Mouse (Mus musculus): ENCODE measurements at regions not wholly inside any gene's neighbourhood (a gene's known extent, or its start where the extent isn't known, plus 50 kb on each side); places are given as distances from the start of the nearest gene placed in this dataset.

GRCm38 (mm10) chr1:137571905-137572865, 603.3 kb downstream of the Ptprc start:
- no peak for DNase-seq (ENCODE audit: low read depth, low spot score)

GRCm38 (mm10) chr1:137571190-137571904, 604.2 kb downstream of the Ptprc start:
- no peak for DNase-seq (ENCODE audit: low read depth, low spot score)

- DNase-seq (ENCODE audit: low read depth, low spot score), result no peak
Measured at GRCm38 (mm10) chr1:137567526-137567925, 607.3 kb upstream of the Nr5a2 start.

GRCm38 (mm10) chr1:137565573-137566048, 605.4 kb upstream of the Nr5a2 start:
- no peak for DNase-seq (ENCODE audit: low read depth, low spot score)

GRCm38 (mm10) chr1:137561686-137562085, 601.4 kb upstream of the Nr5a2 start:
- no peak for DNase-seq (ENCODE audit: low read depth, low spot score)

- DNase-seq (ENCODE audit: low read depth, low spot score), result no peak
Measured at GRCm38 (mm10) chr1:137560389-137561268, 600.4 kb upstream of the Nr5a2 start.

GRCm38 (mm10) chr1:137549659-137550058, 589.4 kb upstream of the Nr5a2 start:
- no peak for DNase-seq (ENCODE audit: low read depth, low spot score)

GRCm38 (mm10) chr1:137545666-137546065, 585.4 kb upstream of the Nr5a2 start:
- no peak for DNase-seq (ENCODE audit: low read depth, low spot score)

- no peak for DNase-seq (ENCODE audit: low read depth, low spot score)
Measured at GRCm38 (mm10) chr1:137543828-137544227, 583.6 kb upstream of the Nr5a2 start.

GRCm38 (mm10) chr1:137541453-137541852, 581.2 kb upstream of the Nr5a2 start:
- DNase-seq (ENCODE audit: low read depth, low spot score), result no peak

GRCm38 (mm10) chr1:137539424-137540116, 579.3 kb upstream of the Nr5a2 start:
- DNase-seq (ENCODE audit: low read depth, low spot score), result no peak

- no peak for DNase-seq (ENCODE audit: low read depth, low spot score)
Measured at GRCm38 (mm10) chr1:137514750-137515149, 554.5 kb upstream of the Nr5a2 start.

GRCm38 (mm10) chr1:137503704-137504422, 543.6 kb upstream of the Nr5a2 start:
- no peak for DNase-seq (ENCODE audit: low read depth, low spot score)

GRCm38 (mm10) chr1:137488226-137488625, 528.0 kb upstream of the Nr5a2 start:
- no peak for DNase-seq (ENCODE audit: low read depth, low spot score)

- DNase-seq (ENCODE audit: low read depth, low spot score), result no peak
Measured at GRCm38 (mm10) chr1:137478459-137478858, 518.2 kb upstream of the Nr5a2 start.

- no peak for DNase-seq (ENCODE audit: low read depth, low spot score)
Measured at GRCm38 (mm10) chr1:137477239-137477638, 517.0 kb upstream of the Nr5a2 start.

- DNase-seq (ENCODE audit: low read depth, low spot score), result no peak
Measured at GRCm38 (mm10) chr1:137474858-137475257, 514.6 kb upstream of the Nr5a2 start.

- DNase-seq (ENCODE audit: low read depth, low spot score), result no peak
Measured at GRCm38 (mm10) chr1:137473800-137474685, 513.8 kb upstream of the Nr5a2 start.

GRCm38 (mm10) chr1:137464971-137465370, 504.7 kb upstream of the Nr5a2 start:
- DNase-seq (ENCODE audit: low read depth, low spot score), result no peak

All from CD4-positive helper T cell, adult 2 months (primary cell).